Mouse (Mus musculus): ENCODE results near the gene Slc38a4. TPM values are rescaled to one million over a fixed set of nuclear protein-coding genes. Genes with fewer than 3 reads are reported as not detected.
A peak's percentile ranks its signal among the peaks of the same experiment; 100 is the strongest.

Gene Slc38a4
- polyA plus RNA-seq, 1 experiment from 2014 or later: 4.6 TPM

DNA sequence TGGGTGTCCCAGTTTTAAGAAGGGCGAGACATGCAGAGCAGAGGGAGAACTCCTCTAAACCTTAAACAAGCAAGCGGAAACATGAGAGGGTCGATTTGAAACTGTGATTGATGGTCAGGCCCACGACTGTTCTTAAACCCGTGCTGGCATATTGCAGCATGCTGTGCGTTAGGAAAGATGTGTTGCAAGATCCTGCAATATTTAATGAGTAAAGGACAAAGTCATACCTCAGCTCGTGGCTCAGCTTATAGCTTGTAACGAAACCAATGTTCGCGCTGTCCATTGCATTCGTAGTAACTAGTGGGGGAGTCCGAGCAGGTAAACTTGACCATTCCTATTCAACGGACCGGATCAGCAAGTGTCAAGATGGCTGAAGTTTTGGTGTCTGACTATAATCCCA is 4.3 kb upstream of the Slc38a4 start:
- peaks cover 5% of the 10 kb centered on the region; the same call in 1 of the 2 replicates for H3K9me3 ChIP-seq (replicated peaks; ENCODE audit: control insufficient read depth, low read length)
- DNase-seq (ENCODE audit: low spot score): no peak
- no peak overlapping the region for H3K4me2 ChIP-seq (ENCODE audit: low read length)
- no peak overlapping the region for H3K27ac ChIP-seq (ENCODE audit: low read depth, low read length)
- no peaks in the 10 kb centered on the region for H3K4me1 ChIP-seq (ENCODE audit: control insufficient read depth, insufficient read depth, low read length)
- 93% methylated on average over 14 of the region's 14 CpGs for WGBS
- no peak for ATAC-seq
- H3K4me3 ChIP-seq (ENCODE audit: low read depth, low read length): no peak overlapping the region
- H3K27me3 ChIP-seq (replicated peaks; ENCODE audit: control insufficient read depth, insufficient read depth, low read length): no peaks in the 10 kb centered on the region
- no peaks in the 10 kb centered on the region for H3K36me3 ChIP-seq (ENCODE audit: control insufficient read depth, insufficient read depth, low read length)
- no peak overlapping the region for H3K9ac ChIP-seq (ENCODE audit: low read length)

DNA sequence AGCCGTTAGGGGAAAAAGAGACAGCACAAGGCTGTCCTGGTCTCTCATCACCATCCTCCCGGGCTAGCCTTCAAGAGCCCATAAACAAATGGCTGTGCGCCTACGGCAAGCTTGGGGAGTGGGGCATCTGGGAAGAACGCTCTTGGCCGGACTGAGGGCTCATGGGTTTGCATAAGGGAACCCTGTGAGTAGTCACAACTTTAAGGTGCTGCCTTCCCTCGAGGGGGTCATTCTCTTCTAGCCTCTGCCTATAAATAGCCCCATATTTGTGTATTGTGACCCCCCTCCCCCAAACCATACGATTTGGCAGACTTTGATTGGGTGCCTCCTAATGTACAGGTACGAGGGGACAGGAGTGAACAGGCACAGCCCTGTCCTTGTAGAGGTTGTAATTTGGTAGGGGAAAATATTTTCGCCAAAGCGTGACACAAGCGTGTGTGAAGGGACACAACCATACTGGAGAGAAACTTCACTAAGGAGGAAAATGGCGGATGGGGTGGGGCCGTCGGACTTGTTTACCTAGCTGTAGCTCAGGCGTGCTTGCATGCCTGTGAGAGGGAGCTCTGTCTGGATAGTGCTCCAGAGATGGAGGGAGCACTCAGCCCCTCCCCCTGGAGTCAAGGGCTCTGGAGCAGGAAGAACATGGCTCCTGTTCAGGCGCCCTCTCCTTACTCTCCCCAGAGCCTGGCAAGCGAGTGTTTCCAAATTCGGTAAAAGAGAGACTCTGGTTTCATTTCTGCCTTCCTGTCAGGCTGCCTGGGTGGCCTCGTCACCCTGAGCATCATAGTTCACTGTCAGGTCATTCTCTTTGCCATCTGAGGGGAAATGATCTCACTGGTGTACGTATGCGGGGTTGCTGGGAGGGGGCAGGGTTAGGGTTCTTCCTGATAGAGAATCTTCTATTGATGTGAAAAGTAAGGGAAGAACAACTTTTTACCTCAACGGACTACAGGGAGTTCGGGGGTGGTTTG is 3.6 kb upstream of the Slc38a4 start:
- peaks cover 5% of the 10 kb centered on the region; the same call in 1 of the 2 replicates for H3K9me3 ChIP-seq (replicated peaks; ENCODE audit: control insufficient read depth, low read length)
- no peak overlapping the region for H3K4me3 ChIP-seq (ENCODE audit: low read depth, low read length)
- H3K36me3 ChIP-seq (ENCODE audit: control insufficient read depth, insufficient read depth, low read length): no peaks in the 10 kb centered on the region
- no peaks in the 10 kb centered on the region for H3K4me1 ChIP-seq (ENCODE audit: control insufficient read depth, insufficient read depth, low read length)
- H3K9ac ChIP-seq (ENCODE audit: low read length): no peak overlapping the region
- no peak for ATAC-seq
- H3K4me2 ChIP-seq (ENCODE audit: low read length): no peak overlapping the region
- H3K27ac ChIP-seq (ENCODE audit: low read depth, low read length): no peak overlapping the region
- H3K27me3 ChIP-seq (replicated peaks; ENCODE audit: control insufficient read depth, insufficient read depth, low read length): no peaks in the 10 kb centered on the region
- WGBS: 90% methylated on average over 24 of the region's 24 CpGs
- no peak for DNase-seq (ENCODE audit: low spot score)

DNA sequence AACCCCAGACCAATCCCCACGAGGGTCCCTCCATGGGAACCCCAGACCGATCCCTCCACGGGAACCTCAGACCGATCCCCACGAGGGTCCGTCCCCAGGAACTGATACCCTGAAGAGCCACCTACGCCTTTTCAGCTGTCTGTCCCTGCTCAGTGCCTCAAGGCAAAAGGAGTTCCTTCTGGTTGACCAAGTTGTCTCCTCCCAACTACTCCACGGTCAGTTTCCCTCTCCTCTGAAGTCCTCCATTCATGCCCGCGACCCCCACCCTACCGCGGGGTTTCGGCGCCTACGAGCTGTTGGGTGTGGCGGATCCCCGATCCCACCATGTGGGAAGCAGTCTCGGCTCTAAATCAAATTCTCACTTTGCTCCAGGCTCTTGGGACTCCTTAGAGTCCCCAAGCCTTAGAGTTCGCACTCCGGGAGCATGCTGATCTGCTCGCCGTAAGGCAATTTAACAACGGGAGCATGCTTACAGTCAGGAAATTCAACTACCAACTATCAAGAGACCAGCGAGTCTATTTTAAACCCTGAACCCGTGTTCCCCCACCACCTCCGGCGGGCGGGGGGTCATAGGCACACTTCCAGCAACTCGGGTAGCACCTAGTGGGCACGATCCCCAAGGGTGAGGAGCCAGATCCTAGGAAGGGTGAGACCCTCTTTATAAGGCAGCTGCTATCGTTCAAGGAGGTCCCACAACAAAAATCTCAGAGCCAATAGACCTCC is 828 bp downstream of the Slc38a4 start:
- DNase-seq (ENCODE audit: low spot score): peak; percentile 19
- no peak for ATAC-seq
- H3K9me3 ChIP-seq (replicated peaks; ENCODE audit: control insufficient read depth, low read length): peaks cover 5% of the 10 kb centered on the region; the same call in 1 of the 2 replicates
- H3K36me3 ChIP-seq (ENCODE audit: control insufficient read depth, insufficient read depth, low read length): no peaks in the 10 kb centered on the region
- H3K4me3 ChIP-seq (ENCODE audit: low read depth, low read length): peak overlapping the region; percentile 21
- H3K9ac ChIP-seq (ENCODE audit: low read length): no peak overlapping the region
- H3K27me3 ChIP-seq (replicated peaks; ENCODE audit: control insufficient read depth, insufficient read depth, low read length): no peaks in the 10 kb centered on the region
- H3K27ac ChIP-seq (ENCODE audit: low read depth, low read length): no peak overlapping the region
- WGBS: 44% methylated on average over 31 of the region's 31 CpGs
- H3K4me1 ChIP-seq (ENCODE audit: control insufficient read depth, insufficient read depth, low read length): no peaks in the 10 kb centered on the region
- peak overlapping the region; percentile 39 for H3K4me2 ChIP-seq (ENCODE audit: low read length)

DNA sequence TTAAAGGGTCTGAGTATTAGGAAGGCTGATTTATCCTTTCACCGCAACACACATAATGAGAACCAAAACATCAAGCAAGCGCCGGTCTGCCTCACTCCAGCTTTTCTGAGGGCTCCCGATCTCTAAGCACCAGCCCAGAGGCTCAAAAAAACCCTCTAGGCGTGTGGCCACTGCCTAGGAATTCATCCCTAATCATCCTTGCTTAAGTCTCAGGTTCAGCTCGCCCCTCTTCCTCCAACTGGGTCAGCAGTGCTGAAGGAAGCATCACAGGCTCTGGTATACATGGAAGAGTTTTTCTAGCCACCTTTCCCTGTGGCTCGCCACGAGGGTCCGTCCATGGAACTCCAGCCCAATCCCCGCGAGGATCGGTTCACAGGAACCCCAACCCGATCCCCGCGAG is 1.6 kb downstream of the Slc38a4 start:
- no peaks in the 10 kb centered on the region for H3K36me3 ChIP-seq (ENCODE audit: control insufficient read depth, insufficient read depth, low read length)
- peaks cover 5% of the 10 kb centered on the region; the same call in 1 of the 2 replicates for H3K9me3 ChIP-seq (replicated peaks; ENCODE audit: control insufficient read depth, low read length)
- no peaks in the 10 kb centered on the region for H3K4me1 ChIP-seq (ENCODE audit: control insufficient read depth, insufficient read depth, low read length)
- peak overlapping the region; percentile 39 for H3K4me2 ChIP-seq (ENCODE audit: low read length)
- peak overlapping the region; percentile 21; the same call in 1 of the 2 replicates for H3K4me3 ChIP-seq (ENCODE audit: low read depth, low read length)
- DNase-seq (ENCODE audit: low spot score): no peak
- H3K27me3 ChIP-seq (replicated peaks; ENCODE audit: control insufficient read depth, insufficient read depth, low read length): no peaks in the 10 kb centered on the region
- no peak overlapping the region for H3K27ac ChIP-seq (ENCODE audit: low read depth, low read length)
- 40% methylated on average over 15 of the region's 15 CpGs for WGBS
- ATAC-seq: no peak
- H3K9ac ChIP-seq (ENCODE audit: low read length): 0 out of 2 replicates have a peak overlapping the region, but pooled peaks have one; percentile 17

DNA sequence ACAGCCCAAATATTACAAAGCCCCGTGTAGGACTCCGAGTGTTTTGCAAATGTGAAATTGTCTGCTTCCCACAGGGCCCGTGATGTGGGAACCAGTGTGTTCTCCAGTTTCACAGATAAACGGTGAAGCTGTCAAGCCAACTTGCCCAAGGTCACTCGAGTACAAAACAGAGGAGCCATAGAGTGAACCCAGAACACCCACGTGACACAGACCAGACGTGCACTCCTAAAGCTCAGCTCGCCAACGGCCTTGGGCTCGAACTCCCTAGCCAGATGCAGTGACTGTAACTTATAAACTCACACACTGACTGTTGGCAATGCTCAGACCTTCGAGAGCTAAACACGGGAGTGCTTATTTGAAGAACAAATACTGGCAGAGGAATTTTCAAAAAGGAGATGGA is 5.3 kb downstream of the Slc38a4 start:
- no peak for ATAC-seq
- no peak for DNase-seq (ENCODE audit: low spot score)
- 82% methylated on average over 12 of the region's 12 CpGs for WGBS

DNA sequence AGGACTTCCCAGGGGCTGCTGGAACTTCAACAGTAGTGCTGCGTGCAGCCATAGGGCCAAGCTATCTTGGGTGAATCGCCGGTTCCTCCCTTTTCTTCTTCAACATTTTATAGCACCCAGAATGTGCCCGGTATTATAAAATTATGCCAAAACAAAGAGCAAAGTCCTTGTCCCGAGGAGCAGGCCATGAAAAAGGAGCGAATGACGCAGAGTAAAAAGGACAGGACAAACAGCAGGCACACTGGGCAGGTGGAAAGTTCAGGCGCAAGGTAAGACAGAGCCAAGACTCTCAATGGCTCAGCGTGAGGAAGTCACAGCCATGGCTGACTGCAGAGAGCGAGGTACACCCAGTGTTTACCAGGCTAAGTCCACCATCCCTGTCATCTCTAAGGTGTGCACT is 5.7 kb downstream of the Slc38a4 start:
- Histone ChIP-seq H3K4me1 (ENCODE audit: control insufficient read depth, insufficient read depth, low read length) (no peaks in the 10 kb centered on the region), H3K36me3 (ENCODE audit: control insufficient read depth, insufficient read depth, low read length) (no peaks in the 10 kb centered on the region), H3K4me3 (ENCODE audit: low read depth, low read length) (no peak overlapping the region), H3K9ac (ENCODE audit: low read length) (no peak overlapping the region), H3K9me3 (replicated peaks; ENCODE audit: control insufficient read depth, low read length) (no peaks in the 10 kb centered on the region), H3K27me3 (replicated peaks; ENCODE audit: control insufficient read depth, insufficient read depth, low read length) (no peaks in the 10 kb centered on the region), H3K27ac (ENCODE audit: low read depth, low read length) (no peak overlapping the region), H3K4me2 (ENCODE audit: low read length) (no peak overlapping the region)
- DNase-seq (ENCODE audit: low spot score) (no peak), ATAC-seq (no peak)
- 62% methylated on average over 10 of the region's 10 CpGs for WGBS

More for the DNA sequence above, 5.3 kb downstream of the Slc38a4 start:
- H3K27me3 ChIP-seq (replicated peaks; ENCODE audit: control insufficient read depth, insufficient read depth, low read length): no peaks in the 10 kb centered on the region
- peaks cover under 1% of the 10 kb centered on the region; the same call in 1 of the 2 replicates for H3K9me3 ChIP-seq (replicated peaks; ENCODE audit: control insufficient read depth, low read length)
- H3K27ac ChIP-seq (ENCODE audit: low read depth, low read length): no peak overlapping the region
- H3K9ac ChIP-seq (ENCODE audit: low read length): no peak overlapping the region
- H3K4me3 ChIP-seq (ENCODE audit: low read depth, low read length): no peak overlapping the region
- H3K36me3 ChIP-seq (ENCODE audit: control insufficient read depth, insufficient read depth, low read length): no peaks in the 10 kb centered on the region
- H3K4me1 ChIP-seq (ENCODE audit: control insufficient read depth, insufficient read depth, low read length): no peaks in the 10 kb centered on the region
- H3K4me2 ChIP-seq (ENCODE audit: low read length): no peak overlapping the region

DNA sequence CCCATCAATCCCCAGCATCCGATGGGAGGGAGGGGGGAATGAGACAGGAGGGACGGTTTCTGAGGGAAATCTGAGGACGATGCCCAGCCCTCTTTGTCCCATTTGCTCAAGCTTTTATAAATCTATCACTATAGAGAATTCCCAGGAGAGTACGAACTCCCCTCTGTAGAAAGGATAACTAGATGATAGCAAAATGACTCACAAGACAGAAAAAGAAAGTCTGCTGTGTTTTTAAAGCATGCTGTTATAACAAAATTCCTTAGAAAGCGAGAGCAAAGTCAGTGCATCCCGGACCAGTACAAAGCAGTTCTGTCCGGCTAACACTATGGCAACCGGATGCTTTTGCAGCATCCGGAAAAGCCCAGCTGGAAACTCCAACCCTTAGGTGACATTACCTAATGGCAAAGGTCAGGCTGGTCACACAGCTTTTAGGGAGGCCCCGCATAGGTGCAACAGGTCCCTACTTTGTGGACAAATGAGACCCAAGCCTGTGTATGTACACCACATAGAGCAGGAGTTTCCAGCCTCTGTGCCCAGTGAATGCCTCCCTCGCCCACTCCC is 6.4 kb downstream of the Slc38a4 start:
- WGBS: 65% methylated on average over 11 of the region's 11 CpGs
- H3K9me3 ChIP-seq (replicated peaks; ENCODE audit: control insufficient read depth, low read length): no peaks in the 10 kb centered on the region

DNA sequence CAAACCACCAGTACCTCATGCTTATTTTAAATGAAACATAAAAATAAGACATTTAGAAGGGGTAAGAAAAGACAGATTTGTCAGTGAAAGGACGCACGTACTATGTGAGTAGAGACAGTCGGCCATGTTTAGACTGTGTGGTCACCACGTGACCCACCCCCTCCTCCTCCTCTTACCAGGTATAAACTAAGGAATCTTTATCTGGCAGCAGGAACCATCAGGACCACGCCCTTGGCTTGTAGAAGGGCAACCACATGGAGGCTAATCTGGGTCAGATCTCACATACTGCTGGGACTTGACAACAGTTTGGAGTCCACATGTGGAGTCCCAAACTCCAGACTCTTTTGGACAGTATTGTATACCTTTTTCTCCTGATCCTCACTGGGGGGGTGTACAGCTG is 7.5 kb downstream of the Slc38a4 start:
- H3K27me3 ChIP-seq (replicated peaks; ENCODE audit: control insufficient read depth, insufficient read depth, low read length): no peaks in the 10 kb centered on the region
- H3K27ac ChIP-seq (ENCODE audit: low read depth, low read length): no peak overlapping the region
- H3K4me3 ChIP-seq (ENCODE audit: low read depth, low read length): no peak overlapping the region
- H3K4me2 ChIP-seq (ENCODE audit: low read length): no peak overlapping the region
- H3K9ac ChIP-seq (ENCODE audit: low read length): no peak overlapping the region
- no peaks in the 10 kb centered on the region for H3K36me3 ChIP-seq (ENCODE audit: control insufficient read depth, insufficient read depth, low read length)
- no peaks in the 10 kb centered on the region for H3K4me1 ChIP-seq (ENCODE audit: control insufficient read depth, insufficient read depth, low read length)
- ATAC-seq (no peak), DNase-seq (ENCODE audit: low spot score) (no peak)
- no peaks in the 10 kb centered on the region for H3K9me3 ChIP-seq (replicated peaks; ENCODE audit: control insufficient read depth, low read length)
- 85% methylated on average over 5 of the region's 5 CpGs for WGBS

More for the DNA sequence above, 6.4 kb downstream of the Slc38a4 start:
- H3K4me3 ChIP-seq (ENCODE audit: low read depth, low read length): no peak overlapping the region
- no peak for ATAC-seq
- no peaks in the 10 kb centered on the region for H3K27me3 ChIP-seq (replicated peaks; ENCODE audit: control insufficient read depth, insufficient read depth, low read length)
- no peak overlapping the region for H3K27ac ChIP-seq (ENCODE audit: low read depth, low read length)
- H3K4me1 ChIP-seq (ENCODE audit: control insufficient read depth, insufficient read depth, low read length): no peaks in the 10 kb centered on the region
- no peak overlapping the region for H3K4me2 ChIP-seq (ENCODE audit: low read length)
- no peaks in the 10 kb centered on the region for H3K36me3 ChIP-seq (ENCODE audit: control insufficient read depth, insufficient read depth, low read length)
- H3K9ac ChIP-seq (ENCODE audit: low read length): no peak overlapping the region
- no peak for DNase-seq (ENCODE audit: low spot score)

Data from forebrain, embryonic 14.5 days (tissue).